Mouse (Mus musculus): ENCODE measurements around the gene Actr8. TPM values are rescaled to one million over a fixed set of nuclear protein-coding genes. Genes with fewer than 3 reads are reported as not detected.
A peak's percentile ranks its signal among the peaks of the same experiment; 100 is the strongest.

The Actr8 gene
- polyA plus RNA-seq, 1 experiment from 2014 or later = 63.4 TPM

DNA sequence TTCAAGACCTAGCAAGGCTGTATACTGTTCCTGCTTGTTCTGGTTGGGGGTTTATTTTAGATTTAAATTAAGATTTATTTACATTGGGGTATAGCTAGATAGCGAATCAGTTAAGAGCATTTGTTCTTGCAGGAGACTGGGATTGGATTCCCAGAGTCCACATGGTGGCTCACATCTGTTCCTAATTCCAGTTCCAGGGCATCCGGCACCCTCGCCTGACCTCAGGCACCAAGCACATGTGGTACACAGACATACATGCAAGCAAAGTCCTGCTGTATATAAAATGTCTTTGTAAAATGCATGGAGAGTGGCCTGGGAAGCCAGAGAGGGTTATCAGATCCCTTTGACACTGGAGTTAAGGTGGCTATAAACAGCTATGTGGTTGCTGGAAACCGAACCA is 16.8 kb downstream of the Actr8 start:
- TF ChIP-seq CTCF (IDR thresholded peaks at IDR 0.05) = no peak
- in situ Hi-C loops (cut with MboI; ENCODE audit: low pct_unique_long_range_greater_than_20kb) = loop anchor here (25.0 kb wide), 1 partner anchor 667 kb away; the partner anchor contains the start of gene Rft1
- no peaks in the 10 kb centered on the region for H3K27me3 ChIP-seq
- ChIA-PET CTCF (interaction anchor here (1.3 kb wide), 1 partner anchor 10 kb away, joined by 3 read pairs; no protein-coding TSS in a partner anchor), POLR2A (interaction anchor here (1.8 kb wide), 1 partner anchor 9 kb away, joined by 5 read pairs; no protein-coding TSS in a partner anchor)
- no peak for ATAC-seq
- no peak for DNase-seq (ENCODE audit: low read depth, low spot score)

DNA sequence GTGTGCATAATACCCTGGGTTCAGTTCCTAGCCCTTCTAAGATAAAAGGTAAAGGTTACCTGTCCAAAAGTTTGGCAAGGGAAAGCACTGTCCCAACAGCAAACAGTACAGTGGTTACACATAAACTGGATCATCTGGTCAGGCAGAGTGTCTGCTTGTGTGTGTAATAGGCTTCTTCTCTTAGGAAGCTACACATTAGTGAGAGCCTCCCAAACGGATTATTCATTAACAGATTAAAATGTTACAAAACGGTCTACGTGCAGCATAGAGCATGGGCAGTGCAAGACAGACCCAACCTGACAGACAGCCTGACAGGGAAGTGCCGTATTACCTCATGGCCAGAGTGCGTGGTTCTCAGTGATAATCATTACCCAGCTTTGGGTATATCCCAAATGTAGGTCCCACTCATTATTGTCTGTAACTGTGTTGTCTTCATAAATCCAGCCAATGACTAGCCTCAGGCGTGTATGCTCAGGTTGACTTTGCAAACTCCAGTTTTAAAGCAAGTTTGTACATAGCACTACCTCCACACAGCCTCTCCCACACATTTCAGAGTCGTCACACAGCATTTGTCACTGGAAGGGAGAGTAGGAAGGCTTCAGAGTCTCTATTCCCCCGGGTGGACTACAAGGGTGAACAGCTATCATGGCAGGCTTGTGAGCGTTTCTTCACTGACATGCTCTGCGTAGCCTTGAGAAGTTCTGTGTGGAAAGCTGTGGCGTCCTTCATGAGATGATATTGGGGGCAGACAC is 18.0 kb downstream of the Actr8 start:
- POLR2A ChIA-PET = interaction anchor here (1.8 kb wide), 1 partner anchor 10 kb away, joined by 5 read pairs; no protein-coding TSS in a partner anchor
- CTCF ChIA-PET = interaction anchor here (1.3 kb wide), 1 partner anchor 8 kb away, joined by 3 read pairs; no protein-coding TSS in a partner anchor
- in situ Hi-C loops (cut with MboI; ENCODE audit: low pct_unique_long_range_greater_than_20kb) = loop anchor here (25.0 kb wide), 1 partner anchor 666 kb away; the partner anchor contains the start of gene Rft1
- DNase-seq (ENCODE audit: low read depth, low spot score) (peak; percentile 49), ATAC-seq (peak; percentile 84)
- TF ChIP-seq CTCF (IDR thresholded peaks at IDR 0.05) = no peak
- no peaks in the 10 kb centered on the region for H3K27me3 ChIP-seq

DNA sequence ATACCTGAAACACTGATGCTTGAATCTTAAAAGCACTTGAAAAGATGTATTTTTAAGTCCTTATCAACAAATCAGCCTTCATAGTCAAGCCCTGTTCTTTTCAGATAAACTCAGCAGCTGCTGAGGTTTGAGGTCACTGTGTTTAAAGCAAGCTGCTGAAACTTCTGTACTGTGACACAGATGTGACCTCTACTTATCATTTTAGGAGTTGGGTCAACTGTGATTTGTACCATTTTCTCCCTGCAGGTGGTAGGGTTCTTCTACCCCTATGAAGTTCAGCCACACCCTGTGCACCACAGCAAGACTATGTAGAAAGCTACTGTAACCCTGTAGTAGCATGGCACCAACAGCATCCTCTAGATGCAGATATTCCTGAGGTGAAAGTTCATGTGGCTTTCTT is 19.2 kb downstream of the Actr8 start:
- no peak for TF ChIP-seq CTCF (IDR thresholded peaks at IDR 0.05)
- no peak for DNase-seq (ENCODE audit: low read depth, low spot score)
- H3K27me3 ChIP-seq = no peaks in the 10 kb centered on the region
- ChIA-PET CTCF (no interaction called here), POLR2A (interaction anchor here (0.7 to 1.3 kb wide), 3 partner anchors 8 to 25 kb away, joined by 3 to 7 read pairs (median 3); partner anchors contain the start of genes Chdh and Il17rb)
- ATAC-seq = no peak
- in situ Hi-C loops (cut with MboI; ENCODE audit: low pct_unique_long_range_greater_than_20kb) = loop anchor here (25.0 kb wide), 1 partner anchor 665 kb away; the partner anchor contains the start of gene Rft1

DNA sequence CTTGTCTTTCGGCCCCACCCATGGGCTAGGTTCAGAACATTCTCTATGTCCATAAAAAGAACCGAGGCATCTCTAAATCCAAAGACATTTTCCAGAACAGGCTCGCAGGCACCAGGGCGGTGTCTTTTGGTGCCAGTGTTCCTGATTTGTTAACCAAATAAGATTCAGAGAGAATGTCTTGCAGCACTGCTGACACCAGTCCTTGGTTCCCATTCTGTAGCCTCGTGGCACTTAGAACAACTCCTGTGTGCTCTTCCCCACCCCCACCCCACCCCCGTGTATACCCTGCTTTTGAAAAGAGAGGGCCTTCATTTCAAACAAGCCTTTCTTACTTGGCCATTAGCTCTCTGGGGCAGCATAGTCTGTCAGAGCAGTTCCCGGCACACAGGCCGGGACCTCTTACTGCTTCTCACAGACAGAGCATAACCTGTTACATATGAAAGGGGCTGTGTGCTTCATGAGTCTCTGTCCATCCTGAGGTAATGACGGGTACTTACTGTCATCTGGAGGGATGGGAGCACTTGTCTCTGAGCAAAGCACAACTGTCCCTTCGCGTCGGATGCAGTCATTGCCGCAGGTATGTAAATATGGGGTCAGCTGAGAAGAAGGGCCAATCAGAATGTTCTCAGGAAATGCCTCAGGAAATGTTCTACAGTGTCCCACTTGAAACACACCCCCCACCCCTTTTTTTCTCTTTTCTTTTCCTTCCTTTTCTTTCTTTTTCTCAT is 20.8 kb downstream of the Actr8 start:
- POLR2A ChIA-PET = no interaction called here
- no peak for DNase-seq (ENCODE audit: low read depth, low spot score)
- CTCF ChIA-PET = interaction anchor here (1.1 kb wide), 1 partner anchor 9 kb away, joined by 3 read pairs; no protein-coding TSS in a partner anchor
- in situ Hi-C loops (cut with MboI; ENCODE audit: low pct_unique_long_range_greater_than_20kb) = loop anchor here (25.0 kb wide), 1 partner anchor 663 kb away; the partner anchor contains the start of gene Rft1
- no peak for ATAC-seq
- TF ChIP-seq CTCF (IDR thresholded peaks at IDR 0.05) = no peak
- H3K27me3 ChIP-seq = no peaks in the 10 kb centered on the region

DNA sequence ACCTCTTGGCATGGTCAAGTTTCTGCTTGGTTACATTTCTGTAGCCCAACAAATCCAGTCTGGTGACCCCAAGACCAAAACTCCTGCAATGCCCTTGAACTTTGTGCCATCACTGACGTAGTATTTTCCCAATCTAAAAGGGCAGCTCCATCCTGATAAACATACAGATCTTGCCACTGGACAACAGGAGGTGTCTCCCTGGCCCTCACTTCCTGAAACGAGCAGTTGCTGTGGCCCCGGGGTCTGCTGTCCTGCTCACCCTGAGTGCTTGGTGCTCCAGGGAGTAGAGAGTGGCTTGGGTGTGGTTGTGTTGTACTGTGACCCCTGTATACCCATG is 21.3 kb downstream of the Actr8 start:
- no peak for ATAC-seq
- DNase-seq (ENCODE audit: low read depth, low spot score) = no peak
- no peak for TF ChIP-seq CTCF (IDR thresholded peaks at IDR 0.05)
- in situ Hi-C loops (cut with MboI; ENCODE audit: low pct_unique_long_range_greater_than_20kb) = loop anchor here (25.0 kb wide), 1 partner anchor 663 kb away; the partner anchor contains the start of gene Rft1
- CTCF ChIA-PET = interaction anchor here (0.8 to 1.1 kb wide), 2 partner anchors 10 to 11 kb away, joined by 3 read pairs; no protein-coding TSS in a partner anchor
- H3K27me3 ChIP-seq = no peaks in the 10 kb centered on the region
- POLR2A ChIA-PET = interaction anchor here (1.0 kb wide), 1 partner anchor 10 kb away, joined by 4 read pairs; no protein-coding TSS in a partner anchor

DNA sequence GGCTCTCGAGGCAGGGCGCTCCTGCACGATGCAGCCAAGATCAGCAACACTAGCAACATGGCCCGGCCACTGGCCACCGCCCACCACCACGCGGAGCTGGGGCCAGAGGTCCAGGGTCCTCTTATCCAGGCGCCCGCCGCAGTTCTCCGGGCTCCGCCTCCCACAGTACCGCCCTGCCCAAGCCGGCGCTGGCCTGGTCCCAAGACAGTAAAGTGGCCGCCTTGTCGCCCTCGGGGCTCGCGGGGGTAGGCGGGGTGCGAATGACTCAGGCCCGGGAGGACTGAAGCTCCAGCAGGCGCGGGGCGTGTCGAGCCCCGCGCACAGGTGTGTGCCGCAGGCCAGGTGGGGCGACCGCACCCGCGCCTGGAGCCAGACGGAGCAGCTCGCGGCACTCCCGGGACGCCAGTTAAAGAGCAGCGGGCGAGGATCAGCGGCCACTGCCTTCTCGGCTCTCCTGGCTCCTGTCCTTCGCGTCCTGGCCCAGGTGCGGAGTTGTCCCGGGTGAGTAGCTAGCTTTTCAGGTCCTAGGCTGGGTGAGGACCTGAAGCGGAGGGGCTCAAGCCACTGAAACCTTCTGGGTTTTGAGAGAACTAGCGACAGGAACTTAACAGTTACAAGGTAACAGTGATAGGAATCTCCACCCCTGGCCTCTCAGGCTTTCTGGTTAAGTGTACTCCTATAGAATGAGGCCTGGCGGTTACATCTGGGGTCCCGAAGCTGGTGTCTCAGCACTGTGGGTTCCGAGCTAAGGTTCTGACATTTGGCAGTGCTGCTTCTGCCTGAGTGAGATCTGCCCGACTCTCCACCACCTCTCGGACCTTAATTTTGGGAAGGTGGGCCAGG is 30.8 kb downstream of the Actr8 start, which contains the start of the genes Il17rb and Chdh:
TSS of gene Il17rb (minus strand) at position 164 of the 843 bp plus-strand sequence.
TSS of gene Chdh (plus strand) at position 291 of the 843 bp plus-strand sequence.
- in situ Hi-C loops (cut with MboI; ENCODE audit: low pct_unique_long_range_greater_than_20kb) = no loop called here
- H3K27me3 ChIP-seq = no peaks in the 10 kb centered on the region
- POLR2A ChIA-PET = interaction anchor here (0.9 to 2.2 kb wide), 3 partner anchors 9 to 17 kb away, joined by 4 to 7 read pairs (median 4); no protein-coding TSS in a partner anchor
- TF ChIP-seq CTCF (IDR thresholded peaks at IDR 0.05) = no peak
- DNase-seq (ENCODE audit: low read depth, low spot score) (no peak), ATAC-seq (no peak)
- CTCF ChIA-PET = interaction anchor here (1.5 kb wide), 1 partner anchor 26 kb away, joined by 3 read pairs; no protein-coding TSS in a partner anchor

DNA sequence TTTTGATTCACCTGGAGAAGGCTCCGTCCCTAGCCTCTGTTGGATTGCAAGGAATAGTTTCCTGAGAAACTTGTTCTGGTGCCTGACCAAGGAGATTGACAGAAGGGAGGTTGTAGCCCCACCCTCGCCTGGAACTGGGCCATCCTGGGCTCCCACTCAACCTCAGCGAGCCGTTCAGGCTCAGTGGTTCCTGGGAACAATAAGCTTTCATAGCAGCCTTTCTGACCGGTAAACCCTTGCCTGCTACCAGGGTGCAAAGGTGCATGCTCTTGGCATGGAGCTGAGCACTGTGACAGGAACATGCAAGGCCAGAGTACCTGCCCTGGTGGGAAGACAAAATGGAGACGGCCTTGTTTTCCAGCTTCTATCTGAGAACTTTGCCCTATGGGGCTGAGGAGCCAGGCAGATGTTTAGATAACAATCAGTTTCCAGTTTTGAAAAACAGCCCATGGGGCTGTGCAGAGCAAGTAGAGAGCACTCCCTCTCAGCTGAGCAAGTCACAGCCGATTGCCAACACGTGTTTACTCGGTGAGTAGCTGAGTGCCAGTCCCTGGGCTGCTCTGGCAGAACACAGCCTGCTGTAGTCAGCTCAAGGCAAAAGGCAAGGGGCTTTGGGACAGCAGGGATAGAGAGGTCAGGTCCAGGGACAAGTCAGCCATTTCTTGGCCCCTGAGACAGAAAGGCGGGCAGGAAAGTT is 31.9 kb downstream of the Actr8 start:
- ATAC-seq = peak; percentile 49
- DNase-seq (ENCODE audit: low read depth, low spot score) = peak; percentile 54
- CTCF ChIA-PET = interaction anchor here (0.7 to 1.5 kb wide), 4 partner anchors 10 to 127 kb away, joined by 3 read pairs; no protein-coding TSS in a partner anchor
- TF ChIP-seq CTCF (IDR thresholded peaks at IDR 0.05) = no peak
- no peaks in the 10 kb centered on the region for H3K27me3 ChIP-seq
- in situ Hi-C loops (cut with MboI; ENCODE audit: low pct_unique_long_range_greater_than_20kb) = no loop called here
- POLR2A ChIA-PET = interaction anchor here (1.0 to 2.2 kb wide), 3 partner anchors 10 to 12 kb away, joined by 3 to 7 read pairs (median 4); no protein-coding TSS in a partner anchor

DNA sequence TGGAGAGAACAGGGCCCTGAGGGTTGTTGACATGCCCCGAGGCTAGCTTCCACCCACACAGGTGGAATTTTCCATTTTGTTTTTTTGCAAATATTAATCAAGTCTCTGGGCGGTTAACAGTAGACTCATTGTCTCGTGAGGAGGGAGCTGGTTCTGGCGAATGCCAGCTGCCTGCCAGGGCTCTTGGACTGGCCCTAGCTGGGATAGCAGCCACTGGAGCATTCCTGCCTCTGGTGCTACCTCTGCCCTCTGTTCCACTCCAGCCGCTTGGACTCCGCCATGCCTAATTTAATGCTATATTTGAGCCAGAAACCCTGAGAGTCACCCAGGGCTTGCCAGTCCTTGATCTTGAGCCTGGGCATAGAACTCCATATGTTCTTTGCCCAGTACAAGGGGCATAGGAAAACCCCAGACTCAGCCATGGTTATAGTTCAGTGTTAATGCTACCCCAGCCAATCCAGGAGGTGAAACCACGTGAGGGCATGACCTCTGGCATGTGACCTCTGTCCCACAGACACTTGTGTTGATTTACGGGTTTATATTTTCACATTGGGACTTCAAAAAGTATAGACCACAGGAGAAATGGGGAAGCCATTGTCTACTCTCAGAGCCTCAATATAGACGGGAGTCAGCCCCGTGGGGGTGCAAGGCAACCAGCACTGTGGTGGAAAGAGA is 33.9 kb downstream of the Actr8 start:
- H3K27me3 ChIP-seq = no peaks in the 10 kb centered on the region
- in situ Hi-C loops (cut with MboI; ENCODE audit: low pct_unique_long_range_greater_than_20kb) = no loop called here
- ATAC-seq (peak; percentile 65), DNase-seq (ENCODE audit: low read depth, low spot score) (peak; percentile 79)
- CTCF ChIA-PET = interaction anchor here (1.1 kb wide), 1 partner anchor 9 kb away, joined by 4 read pairs; no protein-coding TSS in a partner anchor
- POLR2A ChIA-PET = interaction anchor here (1.0 kb wide), 1 partner anchor 8 kb away, joined by 3 read pairs; no protein-coding TSS in a partner anchor
- no peak for TF ChIP-seq CTCF (IDR thresholded peaks at IDR 0.05)

Data from Patski (cell line).